Mouse (Mus musculus) 3134 (cell line): ENCODE measurements around the gene Sdccag8.
"Not testable (repeated sequence)": the region's sequence is repeated elsewhere in the genome, so short reads cannot be mapped to it uniquely, and the experiment has no call there.

ENCODE experiments used
- DNase-seq: peaks from one replicate; pipeline ENCODE4 v3.0.0-alpha.2; 2011; ENCODE audit warnings: low spot score; ENCODE audit not compliant: insufficient read length; ENCODE audit errors: extremely low read depth

Sdccag8 gene

GRCm38 (mm10) chr1:176939901-176940341 lies 125.5 kb downstream of the Sdccag8 start:
- no peak for DNase-seq

DNA sequence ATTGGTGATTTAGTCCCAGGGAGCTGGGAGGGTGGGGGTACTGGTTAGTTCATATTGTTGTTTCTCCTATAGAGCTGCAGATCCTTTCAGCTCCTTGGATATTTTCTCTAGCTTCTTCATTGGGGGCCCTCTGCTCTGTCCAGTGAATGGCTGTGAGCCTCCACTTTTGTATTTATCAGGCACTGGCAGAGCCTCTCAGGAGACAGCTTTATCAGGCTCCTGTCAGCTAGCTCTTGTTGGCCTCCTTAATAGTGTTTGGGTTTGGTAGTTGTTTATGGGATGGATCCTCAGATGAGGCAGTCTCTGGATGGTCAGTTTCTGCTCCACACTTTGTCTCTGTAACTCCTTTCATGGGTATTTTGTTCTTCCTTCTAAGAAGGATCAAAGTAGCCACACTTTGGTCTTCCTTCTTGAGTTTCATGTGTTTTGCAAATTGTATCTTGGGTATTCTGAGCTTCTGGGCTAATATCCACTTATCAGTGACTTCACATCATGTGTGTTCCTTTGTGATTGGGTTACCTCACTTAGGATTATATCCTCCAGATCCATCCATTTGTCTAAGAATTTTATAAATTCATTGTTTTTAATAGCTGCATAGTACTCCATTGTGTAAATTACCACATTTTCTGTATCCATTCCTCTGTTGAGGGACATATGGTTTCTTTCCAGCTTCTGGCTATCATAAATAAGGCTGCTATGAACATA lies 127.0 kb downstream of the Sdccag8 start:
- not testable (repeated sequence) for DNase-seq

DNA sequence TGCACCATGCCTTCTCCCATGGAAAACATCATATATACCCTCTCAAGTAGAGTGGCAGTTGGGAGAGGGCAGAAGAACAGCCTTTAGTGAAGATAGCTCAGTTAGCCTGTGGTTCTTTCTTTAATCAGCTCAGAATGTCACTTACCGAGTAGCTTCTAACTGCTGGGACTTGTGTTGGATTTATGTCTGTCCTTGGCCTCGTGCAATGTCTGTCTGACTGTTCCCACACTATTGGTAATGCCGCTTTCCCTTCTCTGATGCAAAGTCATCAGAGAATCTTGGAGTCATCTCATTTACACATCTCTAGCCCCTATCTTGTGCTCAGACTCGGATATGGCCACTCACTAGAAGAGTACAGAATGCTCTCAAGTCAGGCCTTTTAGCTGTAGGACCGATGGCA lies 128.7 kb downstream of the Sdccag8 start:
- no peak for DNase-seq

- no peak for DNase-seq
Measured at GRCm38 (mm10) chr1:176943987-176944386, 129.5 kb downstream of the Sdccag8 start.

DNA sequence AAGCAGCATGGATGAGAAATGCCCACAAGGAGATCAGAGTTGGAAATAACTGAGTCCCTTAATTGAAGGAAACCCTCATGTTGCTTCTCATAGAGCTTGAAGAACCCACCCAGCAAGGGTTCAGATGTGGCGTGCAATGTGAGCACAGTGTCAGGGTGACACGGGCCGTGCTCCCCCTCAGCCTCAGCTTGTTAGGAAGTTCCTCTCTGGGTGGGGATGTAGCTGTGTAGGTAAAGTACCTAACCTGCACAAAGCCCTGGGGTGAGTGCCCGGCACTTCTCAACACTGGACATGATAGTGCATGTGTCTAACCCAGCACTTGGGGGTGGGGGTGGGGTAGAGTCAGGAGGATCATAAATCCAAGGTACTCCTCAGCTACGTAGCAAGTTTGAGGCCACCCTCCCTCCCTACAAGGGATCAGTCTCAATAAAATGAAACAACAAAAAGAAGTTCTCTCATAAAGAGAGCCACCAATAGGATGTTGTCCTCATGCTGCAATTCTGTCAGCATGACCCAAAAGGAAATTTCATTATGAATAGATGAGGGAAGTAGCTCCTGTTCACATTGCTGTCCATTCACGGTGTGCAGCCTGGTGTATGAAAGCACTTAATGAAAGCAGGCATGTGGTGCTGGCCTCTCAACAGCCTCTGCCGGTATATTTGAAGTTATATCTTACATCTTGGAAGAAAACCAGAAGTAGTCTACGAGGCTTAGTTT lies 130.2 kb downstream of the Sdccag8 start:
- no peak for DNase-seq

DNA sequence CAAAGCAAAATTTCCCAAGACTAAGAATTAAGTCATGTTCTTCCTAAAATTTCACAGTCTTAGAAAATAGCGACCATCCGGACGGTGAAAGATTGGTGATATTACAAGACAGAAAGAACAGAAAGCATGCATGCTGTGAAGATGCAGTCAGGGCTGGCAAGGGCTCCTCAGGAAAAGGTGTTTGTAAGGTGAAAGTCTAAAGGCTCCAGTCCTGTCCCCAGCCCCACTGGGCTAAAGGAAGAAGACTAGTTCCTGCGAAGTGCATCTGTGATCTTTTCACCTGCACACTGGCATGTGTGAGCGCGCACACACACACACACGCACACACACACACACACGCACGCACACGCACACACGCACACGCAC lies 130.7 kb downstream of the Sdccag8 start:
- DNase-seq = no peak

GRCm38 (mm10) chr1:176946031-176946795 lies 131.8 kb downstream of the Sdccag8 start:
- DNase-seq = no peak

DNA sequence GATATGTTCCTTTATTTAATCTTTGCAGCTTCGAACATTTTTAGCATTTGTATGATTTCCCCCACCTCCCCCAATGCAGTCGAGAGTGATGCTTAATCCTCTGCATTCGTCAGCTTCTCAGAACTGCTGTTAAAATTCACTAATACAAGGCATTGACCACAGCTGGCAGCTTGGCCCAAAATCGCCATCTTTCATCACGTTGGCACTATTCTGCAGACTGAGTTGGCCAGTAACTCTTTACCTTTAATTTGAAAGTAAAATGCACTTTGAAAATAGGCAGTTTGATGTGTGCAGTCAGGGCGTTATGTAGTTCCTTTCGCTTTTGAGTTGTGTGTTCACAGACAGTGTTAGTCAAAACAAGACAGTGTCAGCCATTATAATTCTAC lies 132.3 kb downstream of the Sdccag8 start:
- no peak for DNase-seq

GRCm38 (mm10) chr1:176948861-176949260 lies 134.4 kb downstream of the Sdccag8 start:
- no peak for DNase-seq

GRCm38 (mm10) chr1:176949320-176949719 lies 134.9 kb downstream of the Sdccag8 start:
- DNase-seq = no peak

DNA sequence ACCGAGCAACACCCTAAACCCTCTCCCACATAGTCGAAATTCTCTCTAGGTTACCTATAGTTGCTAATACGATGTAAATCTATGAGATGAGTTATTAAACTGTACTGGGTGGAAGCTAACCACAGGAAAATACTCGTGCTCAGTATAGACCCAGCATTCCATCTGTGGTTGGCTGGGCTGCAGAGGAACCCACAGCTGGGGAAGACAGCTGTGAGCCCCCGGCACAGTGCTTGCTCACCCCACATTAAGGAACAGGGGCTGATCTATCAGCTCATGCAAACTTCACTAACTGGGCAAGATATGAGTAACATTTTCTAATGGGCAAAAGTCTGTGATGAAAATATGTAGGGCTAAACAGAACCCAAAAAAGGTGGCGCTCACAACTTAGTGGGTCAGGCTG lies 135.6 kb downstream of the Sdccag8 start:
- DNase-seq = no peak

DNA sequence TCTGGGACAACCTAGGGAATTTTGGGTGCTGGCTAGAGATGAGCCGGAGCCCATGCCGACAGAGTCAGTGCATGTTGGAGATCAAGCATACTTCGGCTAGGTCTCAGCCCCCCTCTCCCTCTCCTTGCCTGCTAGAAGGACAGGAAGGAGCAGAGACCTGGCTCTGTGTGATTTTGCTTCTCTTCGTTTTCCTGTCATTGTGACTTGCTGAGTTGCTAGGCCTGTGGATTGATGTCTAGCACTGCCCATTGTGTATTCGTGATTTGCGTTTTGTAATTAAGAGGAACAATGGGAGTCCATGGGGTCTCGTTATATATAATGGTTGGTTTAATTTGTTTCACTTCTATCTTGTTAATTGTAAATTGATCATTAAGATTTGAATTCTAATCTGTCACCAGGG lies 137.4 kb downstream of the Sdccag8 start:
- DNase-seq = no peak

DNA sequence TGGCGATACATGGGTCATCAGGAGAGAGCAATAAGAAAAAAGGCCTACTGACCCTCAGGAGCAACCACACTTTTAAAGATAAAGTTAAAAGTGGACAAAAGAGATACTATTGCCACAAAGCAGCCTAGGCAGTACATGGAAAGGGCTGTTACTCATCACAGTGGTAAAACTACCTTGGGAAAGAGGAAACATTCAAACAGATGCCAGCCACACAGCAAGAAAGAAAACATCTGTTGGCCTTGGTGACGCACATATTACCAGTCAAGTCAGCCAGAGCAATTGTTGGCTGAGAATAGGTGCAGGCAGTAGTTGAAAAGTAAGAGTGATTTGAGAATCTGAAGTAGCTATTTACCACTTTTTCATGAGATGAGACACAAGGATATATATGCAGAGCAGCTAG lies 143.9 kb downstream of the Sdccag8 start:
- no peak for DNase-seq

DNA sequence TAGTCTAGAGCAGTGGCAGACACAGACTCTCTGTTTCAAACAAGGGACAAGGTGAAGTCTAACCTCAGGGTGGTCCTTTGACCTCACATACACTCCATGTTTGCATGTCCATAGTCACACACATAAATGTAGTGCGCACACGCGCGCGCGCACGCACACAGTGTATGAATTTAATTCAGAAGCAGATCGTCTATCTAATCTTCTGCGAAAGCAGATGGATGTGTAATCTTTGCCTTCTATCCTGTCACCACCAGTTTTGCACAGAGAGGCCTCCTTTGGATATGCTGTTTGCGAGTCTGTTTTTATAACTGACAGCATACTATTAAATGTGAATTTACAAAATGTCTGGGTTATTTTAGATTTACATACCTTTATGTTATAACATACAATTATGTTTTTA lies 147.3 kb downstream of the Sdccag8 start:
- no peak for DNase-seq

DNA sequence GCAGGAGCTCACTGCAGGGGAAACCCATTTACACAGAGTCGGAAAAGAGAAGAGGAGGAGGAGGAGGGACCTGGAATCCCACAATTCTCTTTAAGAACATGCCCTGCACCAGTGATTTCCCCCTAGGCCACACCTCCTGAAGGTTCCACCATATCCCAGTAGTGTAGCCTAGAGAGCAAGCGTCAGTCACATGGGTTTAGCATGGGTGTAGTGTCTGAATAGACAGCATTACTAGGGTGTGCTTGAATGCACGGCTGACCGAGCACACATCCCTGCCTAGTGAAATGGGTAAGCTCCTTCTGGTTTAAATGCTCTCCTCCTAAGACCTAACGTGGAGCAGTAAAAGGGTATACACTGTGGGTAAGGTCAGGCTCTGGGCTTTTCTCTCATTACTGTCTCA lies 148.4 kb downstream of the Sdccag8 start:
- DNase-seq = no peak

DNA sequence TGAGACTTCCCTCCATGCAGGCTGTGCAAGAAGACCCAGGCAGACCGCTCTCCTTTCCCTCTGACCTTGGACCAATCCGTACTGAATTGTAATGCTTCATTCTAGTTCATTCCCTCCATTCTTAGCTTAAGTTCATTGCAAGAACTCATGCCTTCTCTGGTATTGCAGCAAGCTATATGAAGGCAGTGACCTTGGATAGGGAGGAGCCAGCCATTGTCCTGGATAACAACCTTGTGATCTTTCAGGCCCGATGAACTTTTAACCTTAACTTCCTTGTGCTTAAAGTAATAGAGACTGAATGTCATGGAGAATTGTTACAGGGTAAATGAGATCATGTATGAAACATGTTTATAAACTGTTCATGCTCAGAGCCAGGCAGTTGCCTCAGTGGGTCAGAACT lies 152.8 kb downstream of the Sdccag8 start:
- DNase-seq = no peak

DNA sequence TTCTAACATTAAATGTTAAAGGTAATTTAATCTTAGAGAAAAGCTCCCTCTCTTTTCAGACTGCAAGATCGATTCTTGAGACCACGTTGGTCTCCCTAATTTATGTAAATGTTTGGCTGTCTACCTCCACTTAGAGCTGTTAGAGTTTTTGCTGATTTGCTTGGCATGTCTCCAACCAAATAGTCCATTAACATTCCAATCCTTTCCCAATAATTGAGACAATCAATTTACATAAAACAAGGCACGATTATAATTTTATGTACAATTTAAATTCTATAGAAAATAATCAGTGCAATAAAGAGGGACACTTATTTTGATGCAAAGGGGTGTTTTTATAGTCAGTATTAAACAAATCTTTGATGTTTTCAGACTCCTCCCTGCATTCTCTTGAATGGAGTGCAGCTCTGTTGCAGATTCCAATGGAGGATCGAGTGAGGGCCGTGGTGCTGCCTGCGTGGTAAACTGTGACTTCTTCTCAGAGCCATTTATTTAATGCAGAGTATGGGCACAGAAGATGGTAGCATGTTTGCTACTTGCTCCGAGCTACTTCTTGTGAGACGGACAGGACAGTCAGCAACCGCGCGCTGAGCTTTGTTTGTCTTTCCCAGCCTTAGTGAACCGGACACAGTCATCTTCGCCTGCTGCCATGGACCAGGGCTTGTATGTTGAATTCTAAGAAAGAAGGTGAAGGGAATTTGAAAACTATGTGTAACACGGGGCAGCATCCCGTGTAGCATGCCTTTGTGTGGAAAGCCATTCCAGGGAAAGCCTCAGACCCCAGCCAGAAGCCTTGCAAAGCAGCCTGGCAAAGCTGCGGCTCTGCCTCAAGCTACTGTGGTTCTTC lies 156.4 kb downstream of the Sdccag8 start:
- no peak for DNase-seq

DNA sequence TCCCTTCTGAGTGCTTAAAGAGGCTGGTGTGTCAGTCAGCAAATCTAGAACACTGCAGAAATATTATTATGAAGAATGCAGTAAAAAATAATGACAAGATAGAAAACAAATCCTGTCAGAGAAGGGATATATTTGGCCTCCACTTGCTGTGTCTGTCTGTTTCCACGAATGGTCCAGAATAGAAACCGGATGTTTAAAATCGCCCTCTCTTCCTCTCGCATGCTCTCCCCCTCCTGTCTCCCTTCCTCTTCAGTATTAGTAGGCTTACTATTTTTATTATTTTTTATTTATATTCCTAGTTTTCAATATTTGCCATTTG lies 157.0 kb downstream of the Sdccag8 start:
- no peak for DNase-seq

- DNase-seq = no peak
Measured at GRCm38 (mm10) chr1:176973356-176974088, 159.1 kb downstream of the Sdccag8 start.

- no peak for DNase-seq
Measured at GRCm38 (mm10) chr1:176979235-176979634, 164.8 kb downstream of the Sdccag8 start.
